In the genomic region with DNA sequence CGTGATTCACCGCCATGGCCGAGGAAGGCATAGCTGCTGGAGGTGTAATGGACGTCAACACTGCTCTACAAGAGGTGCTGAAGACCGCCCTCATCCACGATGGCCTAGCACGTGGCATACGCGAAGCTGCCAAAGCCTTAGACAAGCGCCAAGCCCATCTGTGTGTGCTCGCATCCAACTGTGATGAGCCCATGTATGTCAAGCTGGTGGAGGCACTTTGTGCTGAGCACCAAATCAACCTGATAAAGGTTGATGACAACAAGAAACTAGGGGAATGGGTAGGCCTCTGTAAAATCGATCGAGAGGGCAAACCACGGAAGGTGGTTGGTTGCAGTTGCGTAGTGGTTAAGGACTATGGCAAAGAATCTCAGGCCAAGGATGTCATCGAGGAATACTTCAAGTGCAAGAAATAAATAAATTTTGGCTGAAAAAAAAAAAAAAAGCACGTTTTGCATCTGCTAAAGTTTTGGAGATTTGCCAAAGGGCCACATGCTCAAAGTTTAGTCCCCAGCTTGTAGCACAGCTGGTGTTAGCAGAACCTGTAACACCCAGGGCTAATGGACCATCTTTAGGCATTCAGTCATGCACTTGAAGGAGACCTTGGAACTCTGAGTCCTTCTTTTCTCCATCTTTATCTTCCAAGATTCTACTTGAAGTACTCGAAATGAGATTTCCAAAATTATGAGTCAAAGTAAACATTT, we compare ENCODE assay signal across 7 mouse cellular contexts. TPM values are rescaled to one million over a fixed set of nuclear protein-coding genes. Genes with fewer than 3 reads are reported as not detected.
A peak's percentile ranks its signal among the peaks of the same experiment; 100 is the strongest.
DNase-seq lines count a peak whose midpoint lies in the region; ATAC-seq and TF ChIP-seq lines count a peak whose summit lies in the region.
"Not testable (repeated sequence)": the region's sequence is repeated elsewhere in the genome, so short reads cannot be mapped to it uniquely, and the experiment has no call there.
"Had no signal": no experiment of that assay in that cellular context is flagged by ENCODE, and none has a peak within 500 bp of the region (broad histone marks: within the 10 kb centered on the region; RNA-seq: fewer than 3 reads in every experiment).

No protein-coding gene starts in this region.

- peaks cover 0 to 45% of the 10 kb centered on the region in 2 experiments; a peak in 2 of 4 replicates for H3K36me3 ChIP-seq in MEL (ENCODE audit: control insufficient read depth in 1 of 2, insufficient read depth in 2 of 2, low read length in 2 of 2)
- H3K36me3 ChIP-seq in erythroblast, embryonic 14.5 days (ENCODE audit: control insufficient read depth), result peaks cover 67% of the 10 kb centered on the region
- not testable (repeated sequence) for H3K36me3 ChIP-seq in liver, embryonic 11.5 days (ENCODE audit: control insufficient read depth, insufficient read depth, low read length); liver, embryonic 13.5 days; liver, embryonic 15.5 days (replicated peaks); liver, postnatal 0 days (replicated peaks; ENCODE audit: insufficient read depth, low read length)

- H3K27ac ChIP-seq in MEL (ENCODE audit: control insufficient read depth, low read depth, low read length), result peak overlapping the region; percentile 100
- peak overlapping the region; percentile 96 for H3K27ac ChIP-seq in liver, embryonic 11.5 days (ENCODE audit: low read depth, low read length)
- H3K27ac ChIP-seq in liver, embryonic 13.5 days, result peak overlapping the region; percentile 97
- peak overlapping the region; percentile 97 for H3K27ac ChIP-seq in liver, embryonic 15.5 days (replicated peaks)
- H3K27ac ChIP-seq in liver, postnatal 0 days (ENCODE audit: low read depth), result peak overlapping the region; percentile 95

- not testable (repeated sequence) for TF ChIP-seq RAD21 in MEL (IDR thresholded peaks at IDR 0.05; ENCODE audit: low read depth, low read length)

- peak overlapping the region; percentile 4 to 34 for H3K4me3 ChIP-seq in MEL (ENCODE audit: control insufficient read depth in 1 of 2, insufficient read depth in 1 of 2, low read depth in 2 of 2, low read length in 2 of 2)
- peak overlapping the region; percentile 90 for H3K4me3 ChIP-seq in erythroblast, embryonic 14.5 days (replicated peaks)
- H3K4me3 ChIP-seq in liver, embryonic 11.5 days (ENCODE audit: low read depth, low read length); liver, postnatal 0 days (ENCODE audit: low read depth, low read length): not testable (repeated sequence)
- 0 out of 2 replicates have a peak overlapping the region, but pooled peaks have one; percentile 22 for H3K4me3 ChIP-seq in liver, embryonic 13.5 days (replicated peaks)
- H3K4me3 ChIP-seq in liver, embryonic 15.5 days (replicated peaks), result peak overlapping the region; percentile 20; the same call in 1 of the 2 replicates

- not testable (repeated sequence) for TF ChIP-seq POLR2A in MEL (IDR thresholded peaks at IDR 0.05; ENCODE audit: control insufficient read depth in 1 of 2, insufficient read depth in 1 of 2, low read depth in 1 of 2, low read length in 2 of 2, poor library complexity in 1 of 2)

- 85% methylated on average over 6 of the region's 18 CpGs for WGBS in liver, embryonic 11.5 days
- 74% methylated on average over 9 of the region's 18 CpGs for WGBS in liver, embryonic 13.5 days (ENCODE audit: insufficient replicate concordance)
- WGBS in liver, embryonic 15.5 days (ENCODE audit: insufficient replicate concordance), result 78% methylated on average over 7 of the region's 18 CpGs
- WGBS in liver, postnatal 0 days (ENCODE audit: insufficient replicate concordance), result 74% methylated on average over 6 of the region's 18 CpGs

- peak; percentile 80 for DNase-seq in MEL (ENCODE audit: low read depth, low spot score)
- DNase-seq in liver, embryonic 11.5 days (ENCODE audit: low spot score); liver, embryonic 13.5 days; liver, postnatal 0 days: not testable (repeated sequence)

- TF ChIP-seq EP300 in MEL (IDR thresholded peaks at IDR 0.05; ENCODE audit: low read depth in 1 of 2, low read length in 2 of 2); liver, postnatal 0 days (IDR thresholded peaks at IDR 0.05; ENCODE audit: low read depth): not testable (repeated sequence)

- H3K27me3 ChIP-seq in MEL (ENCODE audit: control insufficient read depth in 1 of 2, insufficient read depth in 2 of 2, low read length in 2 of 2); erythroblast, embryonic 14.5 days (ENCODE audit: control insufficient read depth); liver, embryonic 11.5 days (replicated peaks; ENCODE audit: control insufficient read depth, insufficient read depth, low read length); liver, embryonic 13.5 days; liver, embryonic 15.5 days; liver, postnatal 0 days (ENCODE audit: insufficient read depth, low read length): not testable (repeated sequence)

- peak overlapping the region; percentile 53; the same call in 1 of the 2 replicates for H3K4me2 ChIP-seq in liver, embryonic 11.5 days
- peak overlapping the region; percentile 60 for H3K4me2 ChIP-seq in liver, embryonic 13.5 days
- H3K4me2 ChIP-seq in liver, embryonic 15.5 days, result peak overlapping the region; percentile 60
- peak overlapping the region; percentile 54; the same call in 1 of the 2 replicates for H3K4me2 ChIP-seq in liver, postnatal 0 days (ENCODE audit: low read depth, low read length)

- H3K9me3 ChIP-seq in MEL (replicated peaks; ENCODE audit: insufficient read depth, low read length); erythroblast, embryonic 14.5 days (ENCODE audit: control insufficient read depth, low read length); liver, embryonic 11.5 days (ENCODE audit: control insufficient read depth, low read length); liver, embryonic 13.5 days (replicated peaks); liver, embryonic 15.5 days (replicated peaks); liver, postnatal 0 days (ENCODE audit: low read length): not testable (repeated sequence)

- not testable (repeated sequence) for ATAC-seq in liver, embryonic 11.5 days (replicated peaks; ENCODE audit: low FRiP score); liver, embryonic 13.5 days (ENCODE audit: low read depth); liver, embryonic 15.5 days (ENCODE audit: insufficient read depth); liver, postnatal 0 days

- not testable (repeated sequence) for TF ChIP-seq CTCF in MEL (IDR thresholded peaks at IDR 0.05 in 2 of 3, conservative IDR thresholded peaks at IDR 0.05 in 1 of 3; ENCODE audit: control insufficient read depth in 1 of 3, insufficient read depth in 1 of 3, low read depth in 2 of 3, low read length in 3 of 3, poor library complexity in 1 of 3, severe bottlenecking in 1 of 3); liver, postnatal 0 days (IDR thresholded peaks at IDR 0.05; ENCODE audit: low read depth)

- peak overlapping the region; percentile 74 for H3K9ac ChIP-seq in MEL (ENCODE audit: control insufficient read depth, low read depth, low read length, poor library complexity, severe bottlenecking)
- H3K9ac ChIP-seq in liver, embryonic 11.5 days (ENCODE audit: low read depth, low read length), result peak overlapping the region; percentile 11; the same call in 1 of the 2 replicates
- H3K9ac ChIP-seq in liver, embryonic 13.5 days, result peak overlapping the region; percentile 67
- H3K9ac ChIP-seq in liver, embryonic 15.5 days, result peak overlapping the region; percentile 51; the same call in 1 of the 2 replicates
- H3K9ac ChIP-seq in liver, postnatal 0 days (replicated peaks), result 0 out of 2 replicates have a peak overlapping the region, but pooled peaks have one; percentile 23

- H3K4me1 ChIP-seq in MEL (ENCODE audit: control insufficient read depth in 1 of 2, insufficient read depth in 2 of 2, low read length in 2 of 2), result peaks cover 28 to 35% of the 10 kb centered on the region in 2 experiments
- H3K4me1 ChIP-seq in erythroblast, embryonic 14.5 days (ENCODE audit: control insufficient read depth), result peaks cover 93% of the 10 kb centered on the region
- peaks cover 19% of the 10 kb centered on the region for H3K4me1 ChIP-seq in liver, embryonic 11.5 days (replicated peaks; ENCODE audit: control insufficient read depth, insufficient read depth, low read length)
- H3K4me1 ChIP-seq in liver, embryonic 13.5 days (replicated peaks), result peaks cover 74% of the 10 kb centered on the region
- H3K4me1 ChIP-seq in liver, embryonic 15.5 days (replicated peaks), result peaks cover 72% of the 10 kb centered on the region
- H3K4me1 ChIP-seq in liver, postnatal 0 days (ENCODE audit: insufficient read depth), result peaks cover 13% of the 10 kb centered on the region

- H3K79me2 ChIP-seq in MEL (ENCODE audit: control insufficient read depth, insufficient read depth, low read length, poor library complexity), result not testable (repeated sequence)

RNA-seq across cellular contexts. Expression of a gene that starts 5.6 kb away (rescaled TPM):
- total RNA-seq in MEL (2012; rRNA removed), result 10.4 and 14.8 TPM in 2 replicates
- 10 to 100 TPM in 1 of 2 experiments, not detected in 1; 13.0 TPM for polyA plus RNA-seq in MEL (2012; ENCODE audit: insufficient read depth in 1 of 2, insufficient read length in 2 of 2, low read depth in 1 of 2, low replicate concordance in 2 of 2, missing spikeins in 1 of 2)
- polyA plus RNA-seq in erythroblast, embryonic 14.5 days (2012), result 0.98 and 1.2 TPM in 2 replicates
- 14.5 and 16.2 TPM in 2 replicates for polyA plus RNA-seq in liver, embryonic 11.5 days (2014; fragmentation: Nextera tagmentation; extraction: Ambion mirVana)
- 15.6 and 16.2 TPM in 2 replicates for polyA plus RNA-seq in liver, embryonic 13.5 days (2015; fragmentation: Nextera tagmentation; extraction: Ambion mirVana)
- 13.6 and 15.4 TPM in 2 replicates for polyA plus RNA-seq in liver, embryonic 15.5 days (2015; fragmentation: Nextera tagmentation; extraction: Ambion mirVana)
- polyA plus RNA-seq in liver, postnatal 0 days (2015; fragmentation: Nextera tagmentation; extraction: Ambion mirVana), result 3.8 and 4.5 TPM in 2 replicates
- polyA plus RNA-seq: CD4-positive, CD25-positive, alpha-beta regulatory T cell, adult 4 months had no signal

RNA-seq across cellular contexts. Expression of a gene that starts 35.8 kb away (rescaled TPM):
- 20.7 and 24.0 TPM in 2 replicates for total RNA-seq in MEL (2012; rRNA removed)
- polyA plus RNA-seq in MEL (2012; ENCODE audit: insufficient read depth in 1 of 2, insufficient read length in 2 of 2, low read depth in 1 of 2, low replicate concordance in 2 of 2, missing spikeins in 1 of 2), result 100 to 1,000 TPM in 1 of 2 experiments, 10 to 100 TPM in 1; 32.0 to 389 TPM
- 0.51 and 0.77 TPM in 2 replicates for polyA plus RNA-seq in erythroblast, embryonic 14.5 days (2012)
- polyA plus RNA-seq in liver, embryonic 11.5 days (2014; fragmentation: Nextera tagmentation; extraction: Ambion mirVana), result 18.5 and 19.9 TPM in 2 replicates
- polyA plus RNA-seq in liver, embryonic 13.5 days (2015; fragmentation: Nextera tagmentation; extraction: Ambion mirVana), result 15.6 and 15.7 TPM in 2 replicates
- 14.2 and 15.5 TPM in 2 replicates for polyA plus RNA-seq in liver, embryonic 15.5 days (2015; fragmentation: Nextera tagmentation; extraction: Ambion mirVana)
- 7.1 and 8.8 TPM in 2 replicates for polyA plus RNA-seq in liver, postnatal 0 days (2015; fragmentation: Nextera tagmentation; extraction: Ambion mirVana)

RNA-seq across cellular contexts. Expression of a gene that starts 51.9 kb away (rescaled TPM):
- total RNA-seq in MEL (2012; rRNA removed), result 25.7 and 28.6 TPM in 2 replicates
- 10 to 100 TPM in 1 of 2 experiments, not detected in 1; 26.3 TPM for polyA plus RNA-seq in MEL (2012; ENCODE audit: insufficient read depth in 1 of 2, insufficient read length in 2 of 2, low read depth in 1 of 2, low replicate concordance in 2 of 2, missing spikeins in 1 of 2)
- polyA plus RNA-seq in erythroblast, embryonic 14.5 days (2012), result 0.71 and 0.87 TPM in 2 replicates
- polyA plus RNA-seq in liver, embryonic 11.5 days (2014; fragmentation: Nextera tagmentation; extraction: Ambion mirVana), result 42.2 and 44.6 TPM in 2 replicates
- polyA plus RNA-seq in liver, embryonic 13.5 days (2015; fragmentation: Nextera tagmentation; extraction: Ambion mirVana), result 24.9 and 29.3 TPM in 2 replicates
- 21.0 and 23.6 TPM in 2 replicates for polyA plus RNA-seq in liver, embryonic 15.5 days (2015; fragmentation: Nextera tagmentation; extraction: Ambion mirVana)
- polyA plus RNA-seq in liver, postnatal 0 days (2015; fragmentation: Nextera tagmentation; extraction: Ambion mirVana), result 22.7 and 23.9 TPM in 2 replicates

Comparison
In these comparisons a context has a peak if more than half of its experiments do, and no peak if none do; other contexts are left out.
1. H3K9ac ChIP-seq: peak in every context shown above with its lines; median percentile 74 in MEL; 67 in liver, embryonic 13.5 days; 51 in liver, embryonic 15.5 days; 23 in liver, postnatal 0 days; 11 in liver, embryonic 11.5 days.